Mouse (Mus musculus) lung, adult 18-20 months (tissue): ENCODE results near the gene Bcar3.

ENCODE experiments used
- DNase-seq, 2 experiments: peaks; one replicate each; pipeline ENCODE4 v3.0.0; 2022; ENCODE audit warnings: mixed read lengths in 2 of 2

The Bcar3 gene

GRCm38 (mm10) chr3:122484301-122484700, 190.4 kb downstream of the Bcar3 start:
- no peak for DNase-seq

GRCm38 (mm10) chr3:122485699-122486098, 191.8 kb downstream of the Bcar3 start:
- no peak for DNase-seq

GRCm38 (mm10) chr3:122486193-122486592, 192.3 kb downstream of the Bcar3 start:
- DNase-seq: no peak

- peak in 1 of 2 experiments; percentile 36 for DNase-seq
Measured at GRCm38 (mm10) chr3:122488051-122488754, 194.3 kb downstream of the Bcar3 start.

GRCm38 (mm10) chr3:122490574-122490973, 196.6 kb downstream of the Bcar3 start:
- DNase-seq: no peak

GRCm38 (mm10) chr3:122492006-122492405, 198.1 kb downstream of the Bcar3 start:
- no peak for DNase-seq

- no peak for DNase-seq
Measured at GRCm38 (mm10) chr3:122492872-122493615, 199.1 kb downstream of the Bcar3 start.

- no peak for DNase-seq
Measured at GRCm38 (mm10) chr3:122494764-122495163, 200.8 kb downstream of the Bcar3 start.

- DNase-seq: no peak
Measured at GRCm38 (mm10) chr3:122497871-122498270, 203.9 kb downstream of the Bcar3 start.

GRCm38 (mm10) chr3:122498528-122498927, 204.6 kb downstream of the Bcar3 start:
- DNase-seq: no peak

GRCm38 (mm10) chr3:122499647-122500046, 205.7 kb downstream of the Bcar3 start:
- DNase-seq: no peak

- DNase-seq: no peak
Measured at GRCm38 (mm10) chr3:122500929-122501328, 207.0 kb downstream of the Bcar3 start.

GRCm38 (mm10) chr3:122506343-122506916, 212.5 kb downstream of the Bcar3 start:
- no peak for DNase-seq

GRCm38 (mm10) chr3:122507826-122508225, 213.9 kb downstream of the Bcar3 start:
- DNase-seq: no peak

GRCm38 (mm10) chr3:122509084-122509483, 215.1 kb downstream of the Bcar3 start:
- peak; percentile 65 to 78 for DNase-seq

- DNase-seq: peak; percentile 65 to 80
Measured at GRCm38 (mm10) chr3:122509534-122510239, 215.8 kb downstream of the Bcar3 start.

GRCm38 (mm10) chr3:122510240-122510750, 216.4 kb downstream of the Bcar3 start:
- no peak for DNase-seq

- no peak for DNase-seq
Measured at GRCm38 (mm10) chr3:122510932-122511331, 217.0 kb downstream of the Bcar3 start.

- no peak for DNase-seq
Measured at GRCm38 (mm10) chr3:122511721-122512619, 218.0 kb downstream of the Bcar3 start.

GRCm38 (mm10) chr3:122512725-122513375, 218.9 kb downstream of the Bcar3 start:
- DNase-seq: no peak
